Mouse (Mus musculus) neural tube, embryonic 15.5 days (tissue): Measurements from ENCODE around the gene Cyp4f17. TPM values are rescaled to one million over a fixed set of nuclear protein-coding genes. Genes with fewer than 3 reads are reported as not detected.
"Not testable (repeated sequence)": the region's sequence is repeated elsewhere in the genome, so short reads cannot be mapped to it uniquely, and the experiment has no call there.

Source experiments
- ATAC-seq: fragments of 200-750 bp; cut with Nextera tagmentation; 2 replicates; pipeline ENCODE4 v1.8.0; 2017; ENCODE audit warnings: mild to moderate bottlenecking, moderate TSS enrichment, moderate library complexity; ENCODE audit not compliant: low FRiP score
- H3K27ac ChIP-seq: fragments of 300-500 bp; sonication (generic); replicated peaks from 2 replicates; pipeline ENCODE4 v1.5.1; 2015; ENCODE audit warnings: mild to moderate bottlenecking, inconsistent platforms
- H3K27me3 ChIP-seq: fragments of 300-500 bp; sonication (generic); replicated peaks from 2 replicates; pipeline ENCODE4 v1.6.1; 2015; ENCODE audit warnings: inconsistent platforms
- H3K36me3 ChIP-seq: fragments of 300-500 bp; sonication (generic); 2 replicates; pipeline ENCODE4 v1.6.1; 2015; ENCODE audit warnings: inconsistent platforms
- H3K4me1 ChIP-seq: fragments of 300-500 bp; sonication (generic); 2 replicates; pipeline ENCODE4 v1.6.1; 2015; ENCODE audit warnings: inconsistent platforms
- H3K4me2 ChIP-seq: fragments of 300-500 bp; sonication (generic); 2 replicates; pipeline ENCODE4 v1.6.1; 2015; ENCODE audit warnings: inconsistent platforms, mild to moderate bottlenecking, moderate library complexity
- H3K4me3 ChIP-seq: fragments of 300-500 bp; sonication (generic); replicated peaks from 2 replicates; pipeline ENCODE4 v1.5.1; 2015; ENCODE audit warnings: mild to moderate bottlenecking, inconsistent platforms
- H3K9ac ChIP-seq: fragments of 300-500 bp; sonication (generic); replicated peaks from 2 replicates; pipeline ENCODE4 v1.6.1; 2015; ENCODE audit warnings: mild to moderate bottlenecking, inconsistent platforms
- H3K9me3 ChIP-seq: fragments of 300-500 bp; sonication (generic); replicated peaks from 2 replicates; pipeline ENCODE4 v1.6.1; 2016; ENCODE audit warnings: inconsistent platforms
- WGBS: fragments of 180-500 bp; shearing (Covaris S2); methylation state at CpG from one replicate; pipeline ENCODE4 v1.1.7; 2015; ENCODE audit warnings: mixed read lengths; 5-methylcytosine and 5-hydroxymethylcytosine counted together
- polyA plus RNA-seq: library from polyadenylated mRNA; unstranded; fragments of >200 nt; fragmentation: Nextera tagmentation; extraction: Ambion mirVana; gene quantifications from 2 replicates; pipeline ENCODE4 v1.2.1, GENCODE M21; 2015

Gene Cyp4f17
- polyA plus RNA-seq, 1 experiment from 2014 or later, result 12.4 TPM

GRCm38 (mm10) chr17:32563301-32563700 is 57.5 kb downstream of the Cyp4f17 start:
- ATAC-seq, H3K4me3 ChIP-seq, H3K4me1 ChIP-seq, H3K36me3 ChIP-seq, H3K4me2 ChIP-seq, H3K9ac ChIP-seq, H3K27ac ChIP-seq, H3K27me3 ChIP-seq, H3K9me3 ChIP-seq: not testable (repeated sequence)
- WGBS, result 80% methylated on average over 2 of the region's 2 CpGs

GRCm38 (mm10) chr17:32573286-32573685 is 67.4 kb downstream of the Cyp4f17 start:
- not testable (repeated sequence) for H3K4me3 ChIP-seq, H3K4me1 ChIP-seq, H3K9ac ChIP-seq, H3K27ac ChIP-seq, ATAC-seq, H3K27me3 ChIP-seq, H3K4me2 ChIP-seq, H3K36me3 ChIP-seq, H3K9me3 ChIP-seq
- WGBS, result 69% methylated on average over 2 of the region's 2 CpGs

GRCm38 (mm10) chr17:32577496-32578186 is 71.8 kb downstream of the Cyp4f17 start:
- H3K4me1 ChIP-seq, result no peaks in the 10 kb centered on the region
- H3K9me3 ChIP-seq, result no peaks in the 10 kb centered on the region
- 60% methylated on average over 7 of the region's 7 CpGs for WGBS
- no peak overlapping the region for H3K4me3 ChIP-seq
- no peaks in the 10 kb centered on the region for H3K36me3 ChIP-seq
- H3K27me3 ChIP-seq, result no peaks in the 10 kb centered on the region
- no peak for ATAC-seq
- H3K4me2 ChIP-seq, result no peak overlapping the region
- no peak overlapping the region for H3K9ac ChIP-seq
- no peak overlapping the region for H3K27ac ChIP-seq

Other genes starting within 250 kb of the Cyp4f17 start
- gene Brd4, start 221.3 kb upstream of the Cyp4f17 start, polyA plus RNA-seq, result 73.9 and 84.4 TPM in 2 replicates
- 100 and 101 TPM in 2 replicates for gene Akap8, start 184.8 kb upstream of the Cyp4f17 start, polyA plus RNA-seq
- 146 and 170 TPM in 2 replicates for gene Akap8l, start 155.4 kb upstream of the Cyp4f17 start, polyA plus RNA-seq
- gene Wiz, start 116.6 kb upstream of the Cyp4f17 start, polyA plus RNA-seq, result 34.0 and 34.3 TPM in 2 replicates
- gene Rasal3, start 102.5 kb upstream of the Cyp4f17 start, polyA plus RNA-seq, result 0.55 and 11.3 TPM in 2 replicates
- gene Pglyrp2, start 81.9 kb upstream of the Cyp4f17 start, polyA plus RNA-seq, result 4.0 TPM in 1 of 2 replicates, not detected in the other
- gene Cyp4f39, start 53.3 kb upstream of the Cyp4f17 start, polyA plus RNA-seq, result 0.65 and 0.74 TPM in 2 replicates
- 19.1 and 19.4 TPM in 2 replicates for gene Cyp4f16, start 30.5 kb downstream of the Cyp4f17 start, polyA plus RNA-seq
- gene Cyp4f37, start 115.3 kb downstream of the Cyp4f17 start, polyA plus RNA-seq, result 1.1 TPM in 1 of 2 replicates, not detected in the other
- gene Cyp4f40, start 152.8 kb downstream of the Cyp4f17 start, polyA plus RNA-seq, result 0.10 and 1.3 TPM in 2 replicates
- 1.4 and 1.5 TPM in 2 replicates for gene Cyp4f15, start 179.6 kb downstream of the Cyp4f17 start, polyA plus RNA-seq